Mouse (Mus musculus) liver, embryonic 14.5 days (tissue): Measurements from ENCODE around the gene Rtn4. TPM values are rescaled to one million over a fixed set of nuclear protein-coding genes. Genes with fewer than 3 reads are reported as not detected.
A peak's percentile ranks its signal among the peaks of the same experiment; 100 is the strongest.

ENCODE experiments used
- ATAC-seq: fragments of 200-750 bp; cut with Nextera tagmentation; 2 replicates; pipeline ENCODE4 v1.8.0; 2017; ENCODE audit warnings: moderate number of reproducible peaks, mild to moderate bottlenecking, moderate library complexity; ENCODE audit not compliant: insufficient read depth
- DNase-seq, 3 experiments: peaks; one replicate each; pipeline ENCODE4 v3.0.0-alpha.2; 2012 to 2013; ENCODE audit warnings: low read depth in 3 of 3, low spot score in 3 of 3
- H3K27ac ChIP-seq: fragments of 300-500 bp; sonication (generic); 2 replicates; pipeline ENCODE4 v1.5.1; 2014; ENCODE audit warnings: moderate library complexity, mild to moderate bottlenecking, control low read depth, inconsistent platforms
- H3K27me3 ChIP-seq: fragments of 300-500 bp; sonication (generic); 2 replicates; pipeline ENCODE4 v1.6.1; 2014; ENCODE audit warnings: mild to moderate bottlenecking, low read length, moderate library complexity; ENCODE audit not compliant: control insufficient read depth, insufficient read depth
- H3K36me3 ChIP-seq: fragments of 300-500 bp; sonication (generic); replicated peaks from 2 replicates; pipeline ENCODE4 v1.6.1; 2014; ENCODE audit warnings: low read depth; ENCODE audit not compliant: control insufficient read depth, insufficient read depth
- H3K4me1 ChIP-seq, 2 experiments: fragments of 200-500 bp in 1 of 2; fragments of 300-500 bp in 1 of 2; sonication (generic) in 1 of 2; replicated peaks; 2 replicates each; pipeline ENCODE4 v1.6.1; 2012 to 2014; ENCODE audit warnings: antibody characterized with exemption in 1 of 2, inconsistent platforms in 1 of 2, low read length in 1 of 2; ENCODE audit not compliant: control insufficient read depth in 2 of 2, insufficient read depth in 2 of 2
- H3K4me2 ChIP-seq: fragments of 300-500 bp; sonication (generic); 2 replicates; pipeline ENCODE4 v1.6.1; 2014; ENCODE audit warnings: low read depth, mild to moderate bottlenecking, control low read depth, moderate library complexity
- H3K4me3 ChIP-seq, 2 experiments: fragments of 200-500 bp in 1 of 2; fragments of 300-500 bp in 1 of 2; sonication (generic) in 1 of 2; 2 replicates each; pipeline ENCODE4 v1.5.1; 2012 to 2014; ENCODE audit warnings: low read depth in 2 of 2, low read length in 2 of 2, mild to moderate bottlenecking in 2 of 2, control low read depth in 1 of 2, inconsistent platforms in 1 of 2, moderate library complexity in 1 of 2; ENCODE audit not compliant: insufficient read depth in 1 of 2
- H3K9ac ChIP-seq: fragments of 300-500 bp; sonication (generic); replicated peaks from 2 replicates; pipeline ENCODE4 v1.6.1; 2014; ENCODE audit warnings: mild to moderate bottlenecking, control low read depth, moderate library complexity
- H3K9me3 ChIP-seq: fragments of 300-500 bp; sonication (generic); 2 replicates; pipeline ENCODE4 v1.6.1; 2016; ENCODE audit warnings: low read length, mixed read lengths; ENCODE audit not compliant: control insufficient read depth
- CTCF ChIP-seq: IDR thresholded peaks from 2 replicates; pipeline ENCODE4 v1.5.1; 2016; ENCODE audit warnings: antibody characterized with exemption, low read depth, control low read depth
- EP300 ChIP-seq: IDR thresholded peaks from 2 replicates; pipeline ENCODE4 v1.6.1; 2016; ENCODE audit warnings: antibody characterized with exemption, low read depth
- WGBS: fragments of 180-500 bp; shearing (Covaris S2); extraction: QIAGEN DNeasy Blood & Tissue Kit; methylation state at CpG from one replicate; pipeline ENCODE4 v1.1.7; 2014; ENCODE audit not compliant: insufficient replicate concordance; 5-methylcytosine and 5-hydroxymethylcytosine counted together
- polyA plus RNA-seq, 2 experiments: library from polyadenylated mRNA; depleted of rRNA in 1 of 2; stranded (reverse) in 1 of 2; unstranded in 1 of 2; fragments of >200 nt; fragmentation: Nextera tagmentation in 1 of 2; extraction: Ambion mirVana in 1 of 2; gene quantifications; 2 replicates each; pipeline versions ENCODE4 v1.2.1 to v1.2.3; 2012 to 2014

The Rtn4 gene
- polyA plus RNA-seq, 2 experiments, result 10.2 to 21.4 TPM

DNA sequence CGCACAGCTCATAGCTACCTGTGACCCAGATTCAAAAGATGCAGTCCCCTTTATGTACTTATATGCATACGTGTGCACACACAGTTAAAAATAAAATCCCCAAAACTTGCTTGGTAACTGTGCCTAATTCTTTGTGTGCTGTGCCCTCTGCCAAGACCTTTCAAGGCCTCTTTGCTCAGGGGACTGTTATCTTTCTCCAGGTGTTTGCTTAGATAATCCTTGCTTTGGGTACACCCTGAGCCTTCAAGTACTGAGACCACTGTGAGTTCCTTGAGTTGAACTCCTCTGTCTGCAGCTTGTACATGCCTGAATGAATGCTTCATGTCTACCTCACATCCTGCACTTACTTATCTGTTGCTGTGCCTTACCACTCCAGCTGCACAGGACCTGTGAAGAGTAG, 32.0 kb upstream of the Rtn4 start:
- no peak overlapping the region for H3K4me3 ChIP-seq
- no peaks in the 10 kb centered on the region for H3K27me3 ChIP-seq
- H3K4me2 ChIP-seq, result peak overlapping the region; percentile 14
- DNase-seq, result peak; percentile 28 to 54 (median 46)
- TF ChIP-seq CTCF (no peak), EP300 (peak; percentile 63)
- no peak overlapping the region for H3K27ac ChIP-seq
- peak; percentile 89 for ATAC-seq
- H3K36me3 ChIP-seq, result no peaks in the 10 kb centered on the region
- H3K4me1 ChIP-seq, result peaks cover 7 to 17% of the 10 kb centered on the region in 2 experiments
- WGBS, result 55% methylated on average over 2 of the region's 2 CpGs
- H3K9ac ChIP-seq, result no peak overlapping the region
- H3K9me3 ChIP-seq, result no peaks in the 10 kb centered on the region

DNA sequence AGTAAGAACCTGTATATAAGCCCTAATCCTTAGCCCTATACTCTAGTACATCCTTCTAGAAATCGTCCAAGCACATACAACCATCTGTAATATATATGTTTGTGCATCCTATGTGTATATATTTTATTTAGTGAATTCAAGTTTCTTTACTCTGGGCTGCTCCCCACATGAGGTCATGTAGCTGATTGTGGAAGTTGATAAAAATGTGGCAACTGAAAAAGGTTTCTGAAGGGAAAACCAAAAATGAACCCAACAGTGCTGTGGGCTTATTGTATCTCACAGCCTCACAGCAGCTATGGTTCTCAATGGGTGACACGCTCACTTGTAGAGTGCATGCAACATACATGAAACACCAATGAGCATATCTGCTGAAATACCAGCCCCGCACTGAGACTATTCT, 25.1 kb upstream of the Rtn4 start:
- WGBS, result 75% methylated on average over 3 of the region's 3 CpGs
- ATAC-seq (no peak), DNase-seq (no peak)
- Histone ChIP-seq H3K27me3 (no peaks in the 10 kb centered on the region), H3K9ac (no peak overlapping the region), H3K4me3 (no peak overlapping the region), H3K27ac (no peak overlapping the region), H3K4me1 (no peaks in the 10 kb centered on the region), H3K36me3 (no peaks in the 10 kb centered on the region), H3K9me3 (no peaks in the 10 kb centered on the region), H3K4me2 (no peak overlapping the region)
- TF ChIP-seq EP300, result no peak
- TF ChIP-seq CTCF, result no peak

DNA sequence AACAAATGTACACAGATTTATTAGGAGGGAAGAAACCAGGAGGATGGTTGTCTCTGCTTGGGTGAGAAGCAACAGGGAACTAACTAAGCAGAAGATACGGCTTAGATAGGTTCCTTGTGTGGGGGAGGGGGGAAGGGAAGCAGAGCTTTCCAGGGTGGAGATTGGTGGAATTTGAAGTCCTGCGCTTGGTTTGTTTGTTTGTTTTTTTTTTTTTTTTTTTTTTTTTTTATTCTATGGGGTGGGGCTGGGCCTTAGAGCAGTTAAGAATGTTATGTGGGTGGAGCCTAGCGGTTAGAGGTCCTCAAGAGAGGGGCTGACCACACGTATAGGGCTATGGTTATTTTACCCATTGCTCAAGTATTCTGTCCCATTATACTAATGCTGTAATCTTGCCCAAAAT, 23.0 kb upstream of the Rtn4 start:
- DNase-seq (no peak), ATAC-seq (no peak)
- no peaks in the 10 kb centered on the region; a peak in 1 of 4 replicates for H3K4me1 ChIP-seq
- H3K27me3 ChIP-seq, result no peaks in the 10 kb centered on the region
- H3K9ac ChIP-seq, result no peak overlapping the region
- H3K36me3 ChIP-seq, result no peaks in the 10 kb centered on the region
- H3K9me3 ChIP-seq, result no peaks in the 10 kb centered on the region
- TF ChIP-seq CTCF (no peak), EP300 (no peak)
- 74% methylated on average over 4 of the region's 4 CpGs for WGBS
- H3K27ac ChIP-seq, result no peak overlapping the region
- no peak overlapping the region for H3K4me2 ChIP-seq
- no peak overlapping the region for H3K4me3 ChIP-seq

- no peak; the same call in 1 of the 2 replicates for TF ChIP-seq EP300
- no peak for TF ChIP-seq CTCF
- H3K27me3 ChIP-seq, result no peaks in the 10 kb centered on the region
- 28% methylated on average over 2 of the region's 2 CpGs for WGBS
- ATAC-seq, result no peak
- no peaks in the 10 kb centered on the region for H3K9me3 ChIP-seq
- H3K36me3 ChIP-seq, result no peaks in the 10 kb centered on the region
- no peak for DNase-seq
- no peak overlapping the region for H3K4me3 ChIP-seq
- H3K9ac ChIP-seq, result no peak overlapping the region
- no peak overlapping the region for H3K4me2 ChIP-seq
- H3K4me1 ChIP-seq, result no peaks in the 10 kb centered on the region; a peak in 1 of 4 replicates
- no peak overlapping the region for H3K27ac ChIP-seq
Measured at GRCm38 (mm10) chr11:29673359-29673758, 19.4 kb upstream of the Rtn4 start.

DNA sequence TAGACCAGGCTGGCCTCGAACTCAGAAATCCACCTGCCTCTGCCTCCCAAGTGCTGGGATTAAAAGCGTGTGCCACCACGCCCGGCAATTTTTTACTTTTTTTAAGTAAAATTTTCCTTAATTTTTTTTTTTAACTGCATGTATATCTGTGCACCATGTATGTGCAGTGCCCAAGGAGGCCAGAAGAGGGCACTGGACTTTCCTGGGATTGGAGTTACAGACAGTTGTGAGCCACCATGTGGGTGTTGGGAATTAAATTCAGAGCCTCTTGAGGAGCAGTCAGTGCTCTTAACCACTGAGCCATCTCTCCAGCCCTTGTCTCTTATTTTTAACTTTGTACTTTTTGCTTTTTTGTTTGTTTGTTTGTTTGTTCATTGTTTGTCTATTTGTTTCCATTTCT, 16.0 kb upstream of the Rtn4 start:
- no peak overlapping the region for H3K4me2 ChIP-seq
- H3K9me3 ChIP-seq, result no peaks in the 10 kb centered on the region
- ATAC-seq (no peak), DNase-seq (peak in 1 of 3 experiments; percentile 6)
- no peaks in the 10 kb centered on the region; a peak in 1 of 4 replicates for H3K4me1 ChIP-seq
- no peaks in the 10 kb centered on the region for H3K27me3 ChIP-seq
- WGBS, result 64% methylated on average over 4 of the region's 4 CpGs
- TF ChIP-seq EP300 (no peak), CTCF (peak; percentile 67)
- H3K27ac ChIP-seq, result no peak overlapping the region
- H3K4me3 ChIP-seq, result no peak overlapping the region
- no peaks in the 10 kb centered on the region for H3K36me3 ChIP-seq
- no peak overlapping the region for H3K9ac ChIP-seq
